Mouse (Mus musculus) MEL (cell line): ENCODE results near the gene Gm45021.

Experiments used
- CTCF ChIP-seq, 3 experiments: IDR thresholded peaks in 2 of 3; conservative IDR thresholded peaks in 1 of 3; 2 replicates each; pipeline ENCODE4 v1.5.1; 2011 to 2012; ENCODE audit warnings: low read length in 3 of 3, low read depth in 2 of 3, mild to moderate bottlenecking in 2 of 3, improper control_type of control experiment in 1 of 3, inconsistent platforms in 1 of 3, mixed read lengths in 1 of 3, moderate library complexity in 1 of 3; ENCODE audit not compliant: control insufficient read depth in 1 of 3, insufficient read depth in 1 of 3, poor library complexity in 1 of 3, severe bottlenecking in 1 of 3
- EP300 ChIP-seq, 2 experiments: IDR thresholded peaks; 2 replicates each; pipeline ENCODE4 v1.6.1; 2011; ENCODE audit warnings: improper control_type of control experiment in 2 of 2, low read length in 2 of 2, low read depth in 1 of 2, mild to moderate bottlenecking in 1 of 2
- ETS1 ChIP-seq: IDR thresholded peaks from 2 replicates; pipeline ENCODE4 v1.6.1; 2012; ENCODE audit warnings: low read depth, mild to moderate bottlenecking, inconsistent platforms, low read length, improper control_type of control experiment, moderate library complexity
- MAX ChIP-seq: IDR thresholded peaks from 2 replicates; pipeline ENCODE4 v1.6.1; 2011; ENCODE audit warnings: low read length, improper control_type of control experiment
- NELFE ChIP-seq: IDR thresholded peaks from 2 replicates; pipeline ENCODE4 v1.6.1; 2011; ENCODE audit warnings: low read depth, low read length, improper control_type of control experiment
- POLR2A ChIP-seq, 2 experiments: IDR thresholded peaks; 2 replicates each; pipeline ENCODE4 v1.6.1; 2011 to 2012; ENCODE audit warnings: low read length in 2 of 2, mild to moderate bottlenecking in 2 of 2, control low read depth in 1 of 2, improper control_type of control experiment in 1 of 2, low read depth in 1 of 2, moderate library complexity in 1 of 2; ENCODE audit not compliant: control insufficient read depth in 1 of 2, insufficient read depth in 1 of 2, poor library complexity in 1 of 2
- SMC3 ChIP-seq: IDR thresholded peaks from 2 replicates; pipeline ENCODE4 v1.6.1; 2011; ENCODE audit warnings: low read depth, low read length, improper control_type of control experiment
- TAL1 ChIP-seq: IDR thresholded peaks from 2 replicates; pipeline ENCODE4 v1.6.1; 2012; ENCODE audit warnings: mild to moderate bottlenecking, inconsistent platforms, low read length, moderate library complexity, mixed read lengths
- TBP ChIP-seq: IDR thresholded peaks from 2 replicates; pipeline ENCODE4 v1.8.0; 2011; ENCODE audit warnings: low read depth, low read length, improper control_type of control experiment
- ZC3H11A ChIP-seq: IDR thresholded peaks from 2 replicates; pipeline ENCODE4 v1.6.1; 2012; ENCODE audit warnings: low read depth, mild to moderate bottlenecking, inconsistent platforms, low read length, improper control_type of control experiment

- TF ChIP-seq MAX (no peak), EP300 (IDR thresholded peaks at IDR 0.05; ENCODE audit: low read depth in 1 of 2, low read length in 2 of 2) (no peak), SMC3 (no peak), ETS1 (no peak), CTCF (IDR thresholded peaks at IDR 0.05 in 2 of 3, conservative IDR thresholded peaks at IDR 0.05 in 1 of 3; ENCODE audit: control insufficient read depth in 1 of 3, insufficient read depth in 1 of 3, low read depth in 2 of 3, low read length in 3 of 3, poor library complexity in 1 of 3, severe bottlenecking in 1 of 3) (no peak), TBP (no peak), NELFE (no peak), ZC3H11A (no peak), POLR2A (IDR thresholded peaks at IDR 0.05; ENCODE audit: control insufficient read depth in 1 of 2, insufficient read depth in 1 of 2, low read depth in 1 of 2, low read length in 2 of 2, poor library complexity in 1 of 2) (no peak), TAL1 (no peak)
Measured at GRCm38 (mm10) chr6:48569065-48569807, 20.2 kb upstream of the Gm45021 start.
